Mouse (Mus musculus) neural tube, embryonic 13.5 days (tissue): ENCODE data around the gene Sh3pxd2a. TPM values are rescaled to one million over a fixed set of nuclear protein-coding genes. Genes with fewer than 3 reads are reported as not detected.
"Not testable (repeated sequence)": the region's sequence is repeated elsewhere in the genome, so short reads cannot be mapped to it uniquely, and the experiment has no call there.

ENCODE experiments used
- ATAC-seq: fragments of 200-750 bp; cut with Nextera tagmentation; 2 replicates; pipeline ENCODE4 v1.8.0; 2017; ENCODE audit warnings: low read depth, mild to moderate bottlenecking, moderate TSS enrichment, moderate library complexity
- H3K27ac ChIP-seq: fragments of 300-500 bp; sonication (generic); replicated peaks from 2 replicates; pipeline ENCODE4 v1.5.1; 2015; ENCODE audit warnings: moderate library complexity, mild to moderate bottlenecking, inconsistent platforms
- H3K27me3 ChIP-seq: fragments of 300-500 bp; sonication (generic); 2 replicates; pipeline ENCODE4 v1.6.1; 2015; ENCODE audit warnings: mild to moderate bottlenecking, inconsistent platforms
- H3K36me3 ChIP-seq: fragments of 300-500 bp; sonication (generic); 2 replicates; pipeline ENCODE4 v1.6.1; 2015; ENCODE audit warnings: mild to moderate bottlenecking, inconsistent platforms
- H3K4me1 ChIP-seq: fragments of 300-500 bp; sonication (generic); replicated peaks from 2 replicates; pipeline ENCODE4 v1.6.1; 2015; ENCODE audit warnings: inconsistent platforms
- H3K4me2 ChIP-seq: fragments of 300-500 bp; sonication (generic); 2 replicates; pipeline ENCODE4 v1.6.1; 2015; ENCODE audit warnings: inconsistent platforms, mild to moderate bottlenecking, moderate library complexity
- H3K4me3 ChIP-seq: fragments of 300-500 bp; sonication (generic); 2 replicates; pipeline ENCODE4 v1.5.1; 2015; ENCODE audit warnings: mild to moderate bottlenecking, inconsistent platforms
- H3K9ac ChIP-seq: fragments of 300-500 bp; sonication (generic); 2 replicates; pipeline ENCODE4 v1.6.1; 2015; ENCODE audit warnings: moderate library complexity, mild to moderate bottlenecking, inconsistent platforms
- H3K9me3 ChIP-seq: fragments of 300-500 bp; sonication (generic); 2 replicates; pipeline ENCODE4 v1.6.1; 2016; ENCODE audit warnings: inconsistent platforms
- WGBS: fragments of 180-500 bp; shearing (Covaris S2); methylation state at CpG from one replicate; pipeline ENCODE4 v1.1.7; 2015; 5-methylcytosine and 5-hydroxymethylcytosine counted together
- polyA plus RNA-seq: library from polyadenylated mRNA; unstranded; fragments of >200 nt; fragmentation: Nextera tagmentation; extraction: Ambion mirVana; gene quantifications from 2 replicates; pipeline ENCODE4 v1.2.1, GENCODE M21; 2015

The Sh3pxd2a gene
- polyA plus RNA-seq, 1 experiment from 2014 or later = 3.2 TPM

DNA sequence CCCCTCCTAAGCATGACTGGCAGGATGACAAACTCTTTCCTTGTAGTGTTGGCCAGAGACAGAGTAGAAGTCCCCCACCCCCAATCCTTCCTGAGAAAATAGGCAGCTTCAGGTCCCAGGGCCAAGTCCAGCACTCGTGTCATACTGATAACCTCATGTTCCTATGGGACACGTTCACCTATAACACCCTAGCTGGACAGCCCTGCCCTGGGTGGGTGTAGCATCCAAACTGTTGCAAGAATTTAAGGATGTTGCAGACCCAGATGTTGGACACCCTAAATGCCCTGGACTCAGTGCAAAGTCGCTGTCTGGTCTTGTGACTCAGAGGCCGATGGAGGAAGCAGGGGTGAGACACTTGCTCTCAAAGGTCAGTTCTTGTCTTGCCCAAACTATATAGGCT is 68.9 kb downstream of the Sh3pxd2a start:
- H3K27ac ChIP-seq = no peak overlapping the region
- H3K9ac ChIP-seq = no peak overlapping the region
- H3K4me1 ChIP-seq = peaks cover 27% of the 10 kb centered on the region
- no peaks in the 10 kb centered on the region for H3K27me3 ChIP-seq
- no peaks in the 10 kb centered on the region for H3K36me3 ChIP-seq
- H3K9me3 ChIP-seq = no peaks in the 10 kb centered on the region
- no peak overlapping the region for H3K4me2 ChIP-seq
- no peak for ATAC-seq
- H3K4me3 ChIP-seq = no peak overlapping the region
- 97% methylated on average over 4 of the region's 4 CpGs for WGBS

GRCm38 (mm10) chr19:47394781-47395180 is 69.4 kb downstream of the Sh3pxd2a start:
- not testable (repeated sequence) for H3K9me3 ChIP-seq, H3K27ac ChIP-seq, H3K9ac ChIP-seq, H3K27me3 ChIP-seq, ATAC-seq, H3K36me3 ChIP-seq, H3K4me3 ChIP-seq, H3K4me2 ChIP-seq
- peaks cover 25% of the 10 kb centered on the region for H3K4me1 ChIP-seq
- WGBS = 77% methylated on average over 1 of the region's 1 CpGs

- Histone ChIP-seq H3K4me1 (peaks cover 12% of the 10 kb centered on the region; the same call in 1 of the 2 replicates), H3K9ac (no peak overlapping the region), H3K4me3 (no peak overlapping the region), H3K36me3 (no peaks in the 10 kb centered on the region), H3K27ac (no peak overlapping the region), H3K9me3 (no peaks in the 10 kb centered on the region), H3K27me3 (no peaks in the 10 kb centered on the region), H3K4me2 (no peak overlapping the region)
- 82% methylated on average over 13 of the region's 13 CpGs for WGBS
- no peak for ATAC-seq
Observed at GRCm38 (mm10) chr19:47390878-47391277, 73.3 kb downstream of the Sh3pxd2a start.

- H3K4me1 ChIP-seq = peaks cover 12% of the 10 kb centered on the region; the same call in 1 of the 2 replicates
- H3K27me3 ChIP-seq = no peaks in the 10 kb centered on the region
- H3K4me2 ChIP-seq = no peak overlapping the region
- H3K9me3 ChIP-seq = no peaks in the 10 kb centered on the region
- 81% methylated on average over 3 of the region's 3 CpGs for WGBS
- no peak overlapping the region for H3K9ac ChIP-seq
- ATAC-seq = no peak
- no peak overlapping the region for H3K4me3 ChIP-seq
- H3K27ac ChIP-seq = 0 out of 2 replicates have a peak overlapping the region, but pooled peaks have one; percentile 11
- no peaks in the 10 kb centered on the region for H3K36me3 ChIP-seq
Observed at GRCm38 (mm10) chr19:47387887-47388286, 76.3 kb downstream of the Sh3pxd2a start.

DNA sequence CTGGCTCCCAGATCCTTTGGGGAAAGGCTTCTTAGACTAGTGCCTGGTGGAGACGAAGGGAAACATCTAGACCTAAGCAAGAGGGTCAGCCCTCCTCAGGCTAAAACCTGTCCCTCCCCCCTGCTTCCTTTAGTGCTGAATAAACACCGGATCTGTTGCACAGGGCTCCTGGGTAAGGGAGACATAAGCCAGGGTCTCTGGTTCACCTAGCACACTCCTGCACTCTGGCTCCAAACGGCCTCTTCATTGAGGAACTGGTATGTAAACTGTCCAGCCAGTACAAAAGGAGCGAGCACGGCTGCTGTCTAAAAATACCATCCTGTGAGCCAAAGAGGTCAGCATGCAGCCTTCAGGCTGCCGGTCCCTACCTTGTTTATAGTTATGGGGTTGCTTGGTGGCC is 76.8 kb downstream of the Sh3pxd2a start:
- Histone ChIP-seq H3K9me3 (no peaks in the 10 kb centered on the region), H3K4me1 (peaks cover 12% of the 10 kb centered on the region; the same call in 1 of the 2 replicates), H3K4me3 (no peak overlapping the region), H3K27me3 (no peaks in the 10 kb centered on the region), H3K36me3 (no peaks in the 10 kb centered on the region), H3K4me2 (no peak overlapping the region), H3K9ac (no peak overlapping the region), H3K27ac (peak overlapping the region; percentile 11; the same call in 1 of the 2 replicates)
- no peak for ATAC-seq
- 58% methylated on average over 6 of the region's 6 CpGs for WGBS

DNA sequence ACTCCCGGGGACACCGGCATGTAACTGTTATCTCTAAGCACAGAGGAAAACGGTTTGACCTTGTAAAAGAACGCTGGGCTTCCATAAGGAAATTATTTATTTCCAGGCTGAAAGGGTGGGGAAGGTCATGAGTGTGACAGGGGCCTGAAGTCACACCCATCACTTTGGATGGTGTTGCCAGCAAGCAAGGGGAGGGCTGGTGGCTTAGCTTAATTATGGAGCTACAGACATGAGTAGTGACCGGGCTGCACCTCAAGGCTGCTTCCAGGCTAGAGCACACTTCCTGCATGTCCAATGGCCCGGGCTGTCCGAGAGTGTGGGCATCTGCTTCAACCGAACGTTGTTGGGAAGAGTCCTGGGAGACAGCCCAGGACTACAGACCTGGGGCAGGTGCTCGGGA is 78.2 kb downstream of the Sh3pxd2a start:
- Histone ChIP-seq H3K27ac (no peak overlapping the region), H3K4me3 (no peak overlapping the region), H3K4me2 (no peak overlapping the region), H3K36me3 (no peaks in the 10 kb centered on the region), H3K9me3 (no peaks in the 10 kb centered on the region), H3K27me3 (no peaks in the 10 kb centered on the region), H3K4me1 (peaks cover 12% of the 10 kb centered on the region; the same call in 1 of the 2 replicates), H3K9ac (no peak overlapping the region)
- WGBS = 89% methylated on average over 10 of the region's 10 CpGs
- no peak for ATAC-seq

DNA sequence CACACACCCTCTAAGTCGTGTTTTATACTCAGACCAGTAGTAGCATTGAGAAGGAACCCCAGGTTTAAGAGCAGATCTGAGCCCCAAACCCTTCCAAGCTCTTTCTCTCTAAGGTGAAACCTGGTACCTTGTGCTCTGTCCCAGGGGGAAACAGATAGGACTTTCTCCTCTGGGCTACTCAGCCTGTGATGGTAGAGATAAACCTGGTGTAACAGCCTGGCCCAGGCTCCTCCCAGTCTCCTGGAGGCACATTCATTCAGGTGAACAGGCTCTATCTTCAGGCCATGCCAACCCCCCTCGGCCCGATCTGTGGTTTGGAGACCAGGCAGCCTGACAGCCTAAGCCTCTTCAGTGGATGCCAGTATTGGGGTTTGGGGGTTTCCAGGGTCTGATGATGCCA is 79.6 kb downstream of the Sh3pxd2a start:
- Histone ChIP-seq H3K4me2 (no peak overlapping the region), H3K4me1 (peaks cover 12% of the 10 kb centered on the region; the same call in 1 of the 2 replicates), H3K27ac (no peak overlapping the region), H3K9ac (no peak overlapping the region), H3K36me3 (no peaks in the 10 kb centered on the region), H3K9me3 (no peaks in the 10 kb centered on the region), H3K27me3 (no peaks in the 10 kb centered on the region), H3K4me3 (no peak overlapping the region)
- no peak for ATAC-seq
- 88% methylated on average over 3 of the region's 3 CpGs for whole genome bisulfite sequencing

DNA sequence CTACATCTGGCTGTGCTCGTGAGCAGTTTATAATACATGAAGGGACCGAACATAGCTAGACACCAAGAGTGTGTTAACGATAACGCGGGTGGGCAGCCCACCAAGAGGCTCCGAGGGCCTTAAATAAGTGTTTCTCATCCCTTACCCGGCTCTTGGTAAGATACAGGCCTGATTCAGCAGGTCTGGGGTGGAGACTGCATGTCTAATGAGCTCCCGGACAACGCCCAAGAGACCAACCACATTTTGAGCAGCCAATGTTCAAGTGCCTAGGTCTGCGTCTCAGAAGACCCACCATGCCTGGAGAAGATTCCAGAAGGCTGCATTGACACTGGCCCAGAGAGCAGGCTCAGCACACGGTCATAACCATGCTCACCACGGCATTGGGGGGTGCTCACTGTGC is 80.2 kb downstream of the Sh3pxd2a start:
- Histone ChIP-seq H3K4me1 (peaks cover 12% of the 10 kb centered on the region; the same call in 1 of the 2 replicates), H3K27ac (no peak overlapping the region), H3K36me3 (no peaks in the 10 kb centered on the region), H3K4me2 (no peak overlapping the region), H3K9me3 (no peaks in the 10 kb centered on the region), H3K27me3 (no peaks in the 10 kb centered on the region), H3K4me3 (no peak overlapping the region), H3K9ac (no peak overlapping the region)
- WGBS = 86% methylated on average over 12 of the region's 12 CpGs
- ATAC-seq = no peak

GRCm38 (mm10) chr19:47382268-47382667 is 81.9 kb downstream of the Sh3pxd2a start:
- Histone ChIP-seq H3K9ac (no peak overlapping the region), H3K36me3 (no peaks in the 10 kb centered on the region), H3K4me2 (no peak overlapping the region), H3K9me3 (no peaks in the 10 kb centered on the region), H3K27me3 (no peaks in the 10 kb centered on the region), H3K4me1 (0 out of 2 replicates have a peak, but pooled peaks cover 4% of the 10 kb centered on the region), H3K27ac (no peak overlapping the region), H3K4me3 (no peak overlapping the region)
- no peak for ATAC-seq
- WGBS = 87% methylated on average over 5 of the region's 5 CpGs

DNA sequence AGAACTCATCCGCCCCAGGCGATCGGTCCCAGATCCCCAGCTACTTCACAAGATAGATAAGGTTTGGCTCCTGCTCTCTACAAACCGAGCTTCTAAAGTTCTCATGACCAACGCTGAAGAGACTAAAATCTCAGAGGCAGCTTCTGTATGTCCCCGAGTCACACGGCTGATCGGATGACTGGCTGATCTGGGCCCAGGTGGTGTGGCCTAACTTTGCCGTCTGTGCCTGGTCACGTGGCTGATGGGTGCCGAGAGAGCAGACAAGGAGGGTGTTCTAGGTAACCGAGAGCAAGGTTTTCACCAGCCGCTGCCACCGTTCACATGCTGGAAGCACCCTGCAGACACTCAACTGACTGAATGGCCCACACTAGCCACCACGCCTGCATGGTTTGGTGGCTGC is 83.2 kb downstream of the Sh3pxd2a start:
- H3K4me1 ChIP-seq = no peaks in the 10 kb centered on the region
- no peaks in the 10 kb centered on the region for H3K36me3 ChIP-seq
- no peak overlapping the region for H3K4me3 ChIP-seq
- H3K9ac ChIP-seq = no peak overlapping the region
- H3K27me3 ChIP-seq = no peaks in the 10 kb centered on the region
- no peak overlapping the region for H3K4me2 ChIP-seq
- H3K9me3 ChIP-seq = no peaks in the 10 kb centered on the region
- no peak overlapping the region for H3K27ac ChIP-seq
- no peak for ATAC-seq
- 88% methylated on average over 15 of the region's 15 CpGs for WGBS

GRCm38 (mm10) chr19:47379141-47379540 is 85.1 kb downstream of the Sh3pxd2a start:
- no peak for ATAC-seq
- Histone ChIP-seq H3K4me2 (no peak overlapping the region), H3K27me3 (no peaks in the 10 kb centered on the region), H3K4me3 (no peak overlapping the region), H3K27ac (no peak overlapping the region), H3K36me3 (no peaks in the 10 kb centered on the region), H3K4me1 (no peaks in the 10 kb centered on the region), H3K9me3 (no peaks in the 10 kb centered on the region), H3K9ac (no peak overlapping the region)
- WGBS = 64% methylated on average over 5 of the region's 5 CpGs

DNA sequence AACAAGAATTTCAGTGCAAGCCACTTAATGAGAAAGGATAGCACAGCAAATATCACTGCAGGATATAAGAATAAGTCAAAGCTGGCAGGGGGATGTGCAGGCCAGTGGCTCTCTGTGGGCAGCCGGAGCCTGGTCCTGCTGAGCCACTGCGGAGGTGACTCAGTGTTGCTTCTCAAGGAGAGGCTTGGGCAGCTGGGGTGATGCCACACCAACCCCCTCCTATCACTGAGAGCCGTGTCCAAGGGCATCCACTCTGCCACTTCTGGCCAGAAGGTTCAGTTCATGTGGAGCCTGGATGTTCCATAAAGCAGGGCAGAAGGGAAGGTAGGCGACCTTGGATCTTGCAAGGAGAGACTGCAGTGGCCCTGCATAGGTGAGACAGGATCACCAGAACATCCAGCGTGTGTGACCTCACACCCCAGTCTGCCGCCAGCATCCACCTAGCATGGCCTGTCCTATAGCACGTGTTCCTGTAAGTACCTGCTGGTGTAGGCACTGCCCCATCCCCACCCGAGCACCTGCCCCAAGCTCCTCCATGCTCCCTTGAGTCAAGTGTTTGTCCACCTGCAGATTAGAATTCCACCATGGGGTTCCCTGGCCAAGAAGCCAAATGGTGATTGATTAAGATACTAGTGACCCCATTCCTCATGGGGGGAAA is 89.2 kb downstream of the Sh3pxd2a start:
- no peaks in the 10 kb centered on the region for H3K9me3 ChIP-seq
- H3K36me3 ChIP-seq = no peaks in the 10 kb centered on the region
- H3K9ac ChIP-seq = no peak overlapping the region
- no peak overlapping the region for H3K4me3 ChIP-seq
- no peak overlapping the region for H3K27ac ChIP-seq
- no peak for ATAC-seq
- peaks cover 3% of the 10 kb centered on the region; the same call in 1 of the 2 replicates for H3K4me1 ChIP-seq
- WGBS = 91% methylated on average over 8 of the region's 8 CpGs
- H3K4me2 ChIP-seq = no peak overlapping the region
- no peaks in the 10 kb centered on the region for H3K27me3 ChIP-seq

- Histone ChIP-seq H3K9me3 (no peaks in the 10 kb centered on the region), H3K4me2 (no peak overlapping the region), H3K27ac (no peak overlapping the region), H3K9ac (no peak overlapping the region), H3K36me3 (no peaks in the 10 kb centered on the region), H3K4me1 (peaks cover 9% of the 10 kb centered on the region), H3K4me3 (no peak overlapping the region), H3K27me3 (no peaks in the 10 kb centered on the region)
- no peak for ATAC-seq
- WGBS = 42% methylated on average over 4 of the region's 4 CpGs
Observed at GRCm38 (mm10) chr19:47374440-47374839, 89.8 kb downstream of the Sh3pxd2a start.
